Mouse (Mus musculus): ENCODE measurements around the gene Anapc1. TPM values are rescaled to one million over a fixed set of nuclear protein-coding genes. Genes with fewer than 3 reads are reported as not detected.
"Not testable (repeated sequence)": the region's sequence is repeated elsewhere in the genome, so short reads cannot be mapped to it uniquely, and the experiment has no call there.

Gene Anapc1
- polyA plus RNA-seq, 1 experiment from 2014 or later: 91.9 TPM

DNA sequence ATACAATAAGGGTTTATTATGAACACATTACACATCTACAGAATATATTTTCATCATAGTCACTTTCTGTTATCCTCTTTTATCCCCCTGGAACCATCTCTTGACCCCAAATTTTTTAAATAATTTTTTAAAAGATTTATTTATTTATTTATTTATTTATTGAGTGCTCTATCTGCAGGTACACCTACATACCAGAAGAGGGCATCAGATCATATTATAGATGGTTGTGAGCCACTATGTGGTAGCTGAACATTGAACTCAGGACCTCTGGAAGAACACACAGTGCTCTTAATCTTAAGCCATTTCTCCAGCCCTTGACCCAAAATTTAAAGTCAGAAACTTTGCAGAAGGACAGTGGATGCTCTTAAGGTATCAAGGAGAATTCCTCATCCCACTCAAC is 7.4 kb upstream of the Anapc1 start:
- no peak overlapping the region for H3K27ac ChIP-seq (replicated peaks)
- H3K9ac ChIP-seq (replicated peaks): no peak overlapping the region
- no peaks in the 10 kb centered on the region for H3K36me3 ChIP-seq
- peaks cover 18% of the 10 kb centered on the region for H3K4me1 ChIP-seq
- ATAC-seq (ENCODE audit: low FRiP score, low read depth): no peak
- H3K9me3 ChIP-seq: no peaks in the 10 kb centered on the region
- no peak overlapping the region for H3K4me2 ChIP-seq (replicated peaks)
- H3K4me3 ChIP-seq: no peak overlapping the region
- peaks cover 28% of the 10 kb centered on the region for H3K27me3 ChIP-seq

DNA sequence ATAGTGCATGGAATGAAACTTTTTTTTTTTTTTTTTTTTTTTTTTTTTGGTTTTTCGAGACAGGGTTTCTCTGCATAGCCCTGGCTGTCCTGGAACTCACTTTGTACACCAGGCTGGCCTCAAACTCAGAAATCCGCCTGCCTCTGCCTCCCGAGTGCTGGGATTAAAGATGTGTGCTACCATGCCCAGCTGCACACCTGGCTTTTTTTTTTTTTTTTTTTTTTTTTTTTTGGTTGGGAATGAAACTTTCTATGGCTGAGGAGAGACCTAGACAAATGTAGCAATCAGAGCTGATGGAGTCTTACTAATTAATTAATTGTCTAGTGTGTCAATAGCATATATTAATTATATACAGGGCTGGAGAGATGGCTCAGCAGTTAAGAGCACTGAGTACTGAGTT is 6.6 kb upstream of the Anapc1 start:
- WGBS: 85% methylated on average over 3 of the region's 3 CpGs
- H3K36me3 ChIP-seq: not testable (repeated sequence)

DNA sequence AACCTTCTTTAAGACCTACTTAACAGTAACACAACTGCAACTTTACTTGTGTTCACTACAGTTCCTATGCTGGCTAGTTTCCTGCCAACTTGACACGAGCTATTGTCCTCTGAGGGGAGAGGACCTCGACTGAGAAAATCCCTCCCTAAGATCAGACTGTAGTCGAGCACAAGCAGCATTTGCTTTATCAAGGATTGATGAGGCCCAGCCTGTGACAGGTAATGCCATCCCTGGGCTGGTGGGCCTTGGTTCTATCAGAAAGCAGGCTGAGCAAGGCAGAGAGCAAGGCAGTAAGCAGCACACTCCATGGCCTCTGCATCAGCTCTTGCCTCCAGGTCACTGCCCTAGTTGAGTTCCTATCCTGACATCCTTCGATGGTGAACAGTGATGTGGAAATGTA is 6.0 kb upstream of the Anapc1 start:
- Histone ChIP-seq H3K27ac (replicated peaks) (no peak overlapping the region), H3K4me1 (peaks cover 5% of the 10 kb centered on the region; the same call in 1 of the 2 replicates), H3K4me3 (no peak overlapping the region), H3K36me3 (no peaks in the 10 kb centered on the region), H3K27me3 (peaks cover 15% of the 10 kb centered on the region), H3K9me3 (no peaks in the 10 kb centered on the region), H3K9ac (replicated peaks) (no peak overlapping the region), H3K4me2 (replicated peaks) (no peak overlapping the region)
- ATAC-seq (ENCODE audit: low FRiP score, low read depth): no peak
- WGBS: 77% methylated on average over 4 of the region's 4 CpGs

More for the DNA sequence above, 6.6 kb upstream of the Anapc1 start:
- not testable (repeated sequence) for H3K9ac ChIP-seq (replicated peaks); H3K27ac ChIP-seq (replicated peaks); H3K4me3 ChIP-seq; H3K9me3 ChIP-seq; H3K4me2 ChIP-seq (replicated peaks); ATAC-seq (ENCODE audit: low FRiP score, low read depth)
- Histone ChIP-seq H3K4me1 (peaks cover 11% of the 10 kb centered on the region), H3K27me3 (peaks cover 21% of the 10 kb centered on the region)

GRCm38 (mm10) chr2:128692771-128693170 is 5.6 kb upstream of the Anapc1 start:
- Histone ChIP-seq H3K9me3 (no peaks in the 10 kb centered on the region), H3K36me3 (no peaks in the 10 kb centered on the region), H3K4me3 (no peak overlapping the region), H3K27ac (replicated peaks) (no peak overlapping the region), H3K27me3 (peaks cover 14% of the 10 kb centered on the region), H3K9ac (replicated peaks) (no peak overlapping the region), H3K4me1 (peaks cover 6% of the 10 kb centered on the region), H3K4me2 (replicated peaks) (no peak overlapping the region)
- no peak for ATAC-seq (ENCODE audit: low FRiP score, low read depth)
- WGBS: 93% methylated on average over 10 of the region's 10 CpGs

DNA sequence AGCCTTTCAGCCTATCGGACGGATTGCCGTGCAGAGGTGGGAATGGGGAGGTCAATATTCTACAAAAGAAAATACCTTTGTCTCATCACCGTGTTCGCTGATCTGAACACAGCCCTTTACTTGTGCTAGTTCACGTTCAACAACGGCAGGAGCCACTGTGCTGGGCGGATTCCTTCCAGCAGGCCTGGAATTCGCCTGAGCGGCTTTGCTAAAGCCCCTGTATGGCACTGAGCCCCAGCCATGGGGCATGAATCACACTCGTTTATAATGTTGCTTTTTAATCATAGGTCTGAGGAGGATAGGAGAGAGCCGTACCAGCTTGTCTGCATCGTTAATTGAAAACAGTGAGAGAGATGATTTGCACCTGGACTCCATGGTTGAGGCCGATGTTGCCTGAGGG is 5.1 kb upstream of the Anapc1 start:
- Histone ChIP-seq H3K27me3 (peaks cover 9% of the 10 kb centered on the region), H3K4me1 (peaks cover 5% of the 10 kb centered on the region), H3K4me3 (no peak overlapping the region), H3K36me3 (no peaks in the 10 kb centered on the region), H3K9me3 (no peaks in the 10 kb centered on the region), H3K9ac (replicated peaks) (no peak overlapping the region), H3K27ac (replicated peaks) (no peak overlapping the region), H3K4me2 (replicated peaks) (no peak overlapping the region)
- no peak for ATAC-seq (ENCODE audit: low FRiP score, low read depth)
- WGBS: 79% methylated on average over 14 of the region's 14 CpGs

- ATAC-seq (ENCODE audit: low FRiP score, low read depth): peak; percentile 75
- WGBS: 49% methylated on average over 10 of the region's 10 CpGs
- peak overlapping the region; percentile 97 for H3K9ac ChIP-seq (replicated peaks)
- H3K4me1 ChIP-seq: peaks cover 16% of the 10 kb centered on the region
- H3K4me3 ChIP-seq: peak overlapping the region; percentile 97
- peak overlapping the region; percentile 67 for H3K4me2 ChIP-seq (replicated peaks)
- H3K27ac ChIP-seq (replicated peaks): peak overlapping the region; percentile 82
- peaks cover 14% of the 10 kb centered on the region for H3K36me3 ChIP-seq
- H3K9me3 ChIP-seq: no peaks in the 10 kb centered on the region
- H3K27me3 ChIP-seq: no peaks in the 10 kb centered on the region
Measured at GRCm38 (mm10) chr2:128687558-128688120, 448 bp upstream of the Anapc1 start.

DNA sequence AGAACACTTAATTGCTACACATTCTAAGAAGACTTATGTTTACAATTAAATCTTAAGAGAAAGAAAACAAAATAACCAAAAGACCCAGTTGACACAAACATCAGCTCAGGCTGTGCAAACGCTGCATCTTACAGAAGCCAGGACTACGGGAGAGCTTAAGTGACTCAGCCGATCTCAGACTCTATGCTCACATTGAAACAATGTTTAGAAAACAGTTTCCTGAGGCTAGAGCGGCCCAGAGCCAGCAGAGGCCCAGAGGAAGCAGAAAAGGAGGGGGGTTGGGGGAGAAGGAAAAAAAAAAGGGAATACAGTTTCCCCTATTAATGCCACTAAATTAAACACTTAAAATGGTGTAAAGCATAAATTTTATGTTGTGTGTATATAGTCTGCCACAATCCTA is 6.5 kb downstream of the Anapc1 start:
- H3K27me3 ChIP-seq: no peaks in the 10 kb centered on the region
- no peak overlapping the region for H3K4me2 ChIP-seq (replicated peaks)
- H3K9me3 ChIP-seq: no peaks in the 10 kb centered on the region
- H3K4me3 ChIP-seq: no peak overlapping the region
- H3K9ac ChIP-seq (replicated peaks): no peak overlapping the region
- no peak overlapping the region for H3K27ac ChIP-seq (replicated peaks)
- ATAC-seq (ENCODE audit: low FRiP score, low read depth): no peak
- peaks cover 2% of the 10 kb centered on the region for H3K4me1 ChIP-seq
- H3K36me3 ChIP-seq: peaks cover 73% of the 10 kb centered on the region
- WGBS: 82% methylated on average over 4 of the region's 4 CpGs

GRCm38 (mm10) chr2:128620578-128620977 is 66.6 kb downstream of the Anapc1 start:
- Histone ChIP-seq H3K36me3 (peaks cover 91% of the 10 kb centered on the region), H3K4me2 (replicated peaks) (no peak overlapping the region), H3K9me3 (no peaks in the 10 kb centered on the region), H3K9ac (replicated peaks) (no peak overlapping the region), H3K4me1 (no peaks in the 10 kb centered on the region), H3K4me3 (no peak overlapping the region), H3K27ac (replicated peaks) (no peak overlapping the region), H3K27me3 (no peaks in the 10 kb centered on the region)
- 98% methylated on average over 1 of the region's 1 CpGs for WGBS
- no peak for ATAC-seq (ENCODE audit: low FRiP score, low read depth)

DNA sequence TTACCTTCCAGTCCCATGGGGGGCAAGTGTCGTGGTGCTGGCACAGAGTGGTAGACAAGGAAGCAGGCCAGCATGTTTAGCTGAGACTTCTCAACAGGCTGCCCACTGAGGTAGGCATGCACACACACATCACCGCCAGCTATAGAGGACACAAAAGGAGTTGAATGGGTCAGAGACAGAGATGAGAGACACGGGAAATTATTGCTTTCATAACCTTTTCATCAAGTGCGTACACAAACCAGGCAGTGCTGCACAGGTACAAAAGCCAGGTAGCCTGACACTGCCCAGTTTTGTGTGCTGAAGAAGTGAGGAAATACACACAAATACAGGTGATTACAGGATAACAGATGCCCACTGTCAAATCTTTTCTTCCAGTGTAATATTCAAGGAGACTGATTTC is 71.8 kb downstream of the Anapc1 start:
- H3K27ac ChIP-seq (replicated peaks): no peak overlapping the region
- WGBS: 94% methylated on average over 4 of the region's 4 CpGs

GRCm38 (mm10) chr2:128613365-128613764 is 73.8 kb downstream of the Anapc1 start:
- Histone ChIP-seq H3K9me3 (no peaks in the 10 kb centered on the region), H3K27me3 (no peaks in the 10 kb centered on the region), H3K36me3 (peaks cover 72% of the 10 kb centered on the region), H3K27ac (replicated peaks) (no peak overlapping the region), H3K4me1 (no peaks in the 10 kb centered on the region), H3K9ac (replicated peaks) (no peak overlapping the region), H3K4me2 (replicated peaks) (no peak overlapping the region), H3K4me3 (no peak overlapping the region)
- ATAC-seq (ENCODE audit: low FRiP score, low read depth): no peak
- WGBS: 80% methylated on average over 5 of the region's 5 CpGs

More for the DNA sequence above, 71.8 kb downstream of the Anapc1 start:
- H3K36me3 ChIP-seq: peaks cover 92% of the 10 kb centered on the region
- H3K4me1 ChIP-seq: no peaks in the 10 kb centered on the region
- no peak overlapping the region for H3K9ac ChIP-seq (replicated peaks)
- no peaks in the 10 kb centered on the region for H3K9me3 ChIP-seq
- no peaks in the 10 kb centered on the region for H3K27me3 ChIP-seq
- no peak for ATAC-seq (ENCODE audit: low FRiP score, low read depth)
- H3K4me2 ChIP-seq (replicated peaks): no peak overlapping the region
- no peak overlapping the region for H3K4me3 ChIP-seq

GRCm38 (mm10) chr2:128612275-128612674 is 74.9 kb downstream of the Anapc1 start:
- Histone ChIP-seq H3K4me3 (no peak overlapping the region), H3K4me1 (no peaks in the 10 kb centered on the region), H3K27ac (replicated peaks) (no peak overlapping the region), H3K27me3 (no peaks in the 10 kb centered on the region), H3K36me3 (peaks cover 61% of the 10 kb centered on the region), H3K9me3 (no peaks in the 10 kb centered on the region), H3K9ac (replicated peaks) (no peak overlapping the region), H3K4me2 (replicated peaks) (no peak overlapping the region)
- WGBS: 95% methylated on average over 7 of the region's 7 CpGs
- ATAC-seq (ENCODE audit: low FRiP score, low read depth): no peak

GRCm38 (mm10) chr2:128611178-128611577 is 76.0 kb downstream of the Anapc1 start:
- no peak overlapping the region for H3K4me2 ChIP-seq (replicated peaks)
- H3K4me1 ChIP-seq: no peaks in the 10 kb centered on the region
- H3K36me3 ChIP-seq: peaks cover 50% of the 10 kb centered on the region
- no peaks in the 10 kb centered on the region for H3K27me3 ChIP-seq
- WGBS: 91% methylated on average over 8 of the region's 8 CpGs
- no peak for ATAC-seq (ENCODE audit: low FRiP score, low read depth)
- H3K9ac ChIP-seq (replicated peaks): no peak overlapping the region
- no peak overlapping the region for H3K4me3 ChIP-seq
- no peak overlapping the region for H3K27ac ChIP-seq (replicated peaks)
- H3K9me3 ChIP-seq: no peaks in the 10 kb centered on the region

DNA sequence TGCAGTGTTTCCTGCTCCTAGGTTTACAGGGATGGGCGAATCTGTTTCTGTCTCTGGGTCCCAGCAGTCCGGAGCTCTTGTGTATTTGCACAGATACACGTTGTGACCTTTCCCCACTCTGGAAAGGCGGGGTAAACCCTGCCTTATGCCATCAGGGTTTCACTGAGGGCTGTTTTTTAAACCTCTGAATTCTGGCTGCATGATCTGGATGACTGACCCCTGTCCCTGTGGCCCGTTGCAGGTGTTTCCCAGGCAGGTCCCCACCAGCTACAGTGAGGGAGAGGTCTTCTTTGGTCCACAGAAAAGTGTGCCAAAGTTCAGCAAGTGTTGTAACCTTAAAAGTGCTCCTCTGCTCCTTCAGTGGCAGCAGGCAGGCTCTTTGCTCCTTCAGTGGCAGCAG is 77.9 kb downstream of the Anapc1 start:
- Histone ChIP-seq H3K9me3 (no peaks in the 10 kb centered on the region), H3K4me1 (no peaks in the 10 kb centered on the region), H3K27me3 (no peaks in the 10 kb centered on the region), H3K9ac (replicated peaks) (no peak overlapping the region), H3K4me3 (no peak overlapping the region), H3K27ac (replicated peaks) (no peak overlapping the region), H3K4me2 (replicated peaks) (no peak overlapping the region), H3K36me3 (peaks cover 34% of the 10 kb centered on the region)
- 86% methylated on average over 5 of the region's 5 CpGs for WGBS
- no peak for ATAC-seq (ENCODE audit: low FRiP score, low read depth)
